8 mouse cellular contexts compared by ENCODE assay signal in genomic region chr7:63912234-63912810, GRCm38 (mm10). TPM values are rescaled to one million over a fixed set of nuclear protein-coding genes. Genes with fewer than 3 reads are reported as not detected.
A peak's percentile ranks its signal among the peaks of the same experiment; 100 is the strongest.
DNase-seq lines count a peak whose midpoint lies in the region; ATAC-seq and TF ChIP-seq lines count a peak whose summit lies in the region.

No protein-coding gene starts in this region.

- no peak overlapping the region for H3K4me3 ChIP-seq in kidney, embryonic 14.5 days (ENCODE audit: low read length)
- no peak overlapping the region for H3K4me3 ChIP-seq in embryonic fibroblast, embryonic 13.5 days (ENCODE audit: insufficient read depth, low read length)
- H3K4me3 ChIP-seq in liver, embryonic 16.5 days (ENCODE audit: low read depth, low read length): no peak overlapping the region
- no peak overlapping the region for H3K4me3 ChIP-seq in neural tube, embryonic 13.5 days

- H3K9me3 ChIP-seq in kidney, embryonic 14.5 days (ENCODE audit: control insufficient read depth, low read length): no peaks in the 10 kb centered on the region
- no peaks in the 10 kb centered on the region for H3K9me3 ChIP-seq in liver, embryonic 16.5 days (replicated peaks; ENCODE audit: control insufficient read depth, low read length)
- H3K9me3 ChIP-seq in neural tube, embryonic 13.5 days: no peaks in the 10 kb centered on the region

- peaks cover 44% of the 10 kb centered on the region for H3K4me1 ChIP-seq in kidney, embryonic 14.5 days (ENCODE audit: control insufficient read depth, insufficient read depth, low read length)
- peaks cover 25% of the 10 kb centered on the region for H3K4me1 ChIP-seq in embryonic fibroblast, embryonic 13.5 days (ENCODE audit: control insufficient read depth, insufficient read depth, low read length)
- peaks cover 57% of the 10 kb centered on the region for H3K4me1 ChIP-seq in liver, embryonic 16.5 days (ENCODE audit: control insufficient read depth, low read depth, low read length)
- peaks cover 69% of the 10 kb centered on the region for H3K4me1 ChIP-seq in neural tube, embryonic 13.5 days (replicated peaks)

- no peak overlapping the region for H3K4me2 ChIP-seq in kidney, embryonic 14.5 days (replicated peaks; ENCODE audit: low read depth, low read length)
- H3K4me2 ChIP-seq in liver, embryonic 16.5 days (ENCODE audit: low read depth, low read length): no peak overlapping the region
- H3K4me2 ChIP-seq in neural tube, embryonic 13.5 days: no peak overlapping the region

- no peak overlapping the region for H3K27ac ChIP-seq in kidney, embryonic 14.5 days (ENCODE audit: low read depth, low read length)
- H3K27ac ChIP-seq in embryonic fibroblast, embryonic 13.5 days (ENCODE audit: insufficient read depth, low read length): peak overlapping the region; percentile 60
- peak overlapping the region; percentile 33; the same call in 1 of the 2 replicates for H3K27ac ChIP-seq in liver, embryonic 16.5 days (ENCODE audit: low read length)
- peak overlapping the region; percentile 67 for H3K27ac ChIP-seq in neural tube, embryonic 13.5 days (replicated peaks)

- no peak overlapping the region for H3K9ac ChIP-seq in kidney, embryonic 14.5 days (ENCODE audit: low read depth, low read length)
- H3K9ac ChIP-seq in liver, embryonic 16.5 days (ENCODE audit: low read depth, low read length): no peak overlapping the region
- no peak overlapping the region for H3K9ac ChIP-seq in neural tube, embryonic 13.5 days

- TF ChIP-seq CTCF in embryonic fibroblast, embryonic 13.5 days (IDR thresholded peaks at IDR 0.05; ENCODE audit: borderline replicate concordance, insufficient read depth, low read length): no peak

- DNase-seq in kidney, adult 11 months: no peak
- peak; percentile 71 for DNase-seq in heart, postnatal 25 days (ENCODE audit: low spot score)
- no peak for DNase-seq in right cerebral cortex, postnatal 36 days (ENCODE audit: low spot score in 2 of 2)
- DNase-seq in thymus, postnatal 14 days: no peak

- no peaks in the 10 kb centered on the region for H3K27me3 ChIP-seq in kidney, embryonic 14.5 days (ENCODE audit: control insufficient read depth, insufficient read depth, low read length)
- no peaks in the 10 kb centered on the region for H3K27me3 ChIP-seq in liver, embryonic 16.5 days (ENCODE audit: control insufficient read depth, insufficient read depth, low read depth, low read length)
- no peaks in the 10 kb centered on the region for H3K27me3 ChIP-seq in neural tube, embryonic 13.5 days

- intact Hi-C loops in heart, postnatal 25 days (cut with DNase I): loop anchor here (1.0 kb wide), 1 partner anchor 15 kb away; no protein-coding TSS in a partner anchor

- H3K36me3 ChIP-seq in kidney, embryonic 14.5 days (ENCODE audit: control insufficient read depth, insufficient read depth, low read length): no peaks in the 10 kb centered on the region
- no peaks in the 10 kb centered on the region for H3K36me3 ChIP-seq in liver, embryonic 16.5 days (ENCODE audit: control insufficient read depth, insufficient read depth)
- H3K36me3 ChIP-seq in neural tube, embryonic 13.5 days: 0 out of 2 replicates have a peak, but pooled peaks cover 1% of the 10 kb centered on the region

- 34% methylated on average over 7 of the region's 7 CpGs for WGBS in kidney, embryonic 14.5 days
- WGBS in liver, embryonic 16.5 days (ENCODE audit: insufficient replicate concordance): 43% methylated on average over 7 of the region's 7 CpGs
- WGBS in neural tube, embryonic 13.5 days: 22% methylated on average over 7 of the region's 7 CpGs

- no peak for TF ChIP-seq POLR2A in embryonic fibroblast, embryonic 13.5 days (IDR thresholded peaks at IDR 0.05; ENCODE audit: low read depth, low read length)

- ATAC-seq in kidney, embryonic 14.5 days (ENCODE audit: low FRiP score, low TSS enrichment): peak; percentile 17; the same call in 1 of the 2 replicates
- no peak for ATAC-seq in liver, embryonic 16.5 days (ENCODE audit: low read depth)
- ATAC-seq in neural tube, embryonic 13.5 days (ENCODE audit: low read depth): peak; percentile 29; the same call in 1 of the 2 replicates

RNA-seq across cellular contexts. Expression of gene E030018B13Rik, which starts 4.3 kb away (rescaled TPM):
- 0.35 TPM in 1 of 2 replicates, not detected in the other for polyA plus RNA-seq in kidney, embryonic 14.5 days (2014; fragmentation: Nextera tagmentation; extraction: Ambion mirVana)
- polyA plus RNA-seq in embryonic fibroblast, embryonic 13.5 days (2011; ENCODE audit: insufficient read length, low read depth, missing spikeins): not detected in 2 replicates
- total RNA-seq in heart, postnatal 25 days (2021): not detected
- polyA plus RNA-seq in liver, embryonic 16.5 days (2015; fragmentation: Nextera tagmentation; extraction: Ambion mirVana): not detected in 2 replicates
- 0.20 TPM in 1 of 2 replicates, not detected in the other for polyA plus RNA-seq in neural tube, embryonic 13.5 days (2015; fragmentation: Nextera tagmentation; extraction: Ambion mirVana)

RNA-seq across cellular contexts. Expression of gene Klf13, which starts 26.4 kb away (rescaled TPM):
- polyA plus RNA-seq in kidney, embryonic 14.5 days (2014; fragmentation: Nextera tagmentation; extraction: Ambion mirVana): 23.0 and 23.2 TPM in 2 replicates
- polyA plus RNA-seq in embryonic fibroblast, embryonic 13.5 days (2011; ENCODE audit: insufficient read length, low read depth, missing spikeins): 34.6 and 40.2 TPM in 2 replicates
- 10 to 100 TPM; 43.8 to 63.8 TPM for total RNA-seq in heart, postnatal 25 days (2021)
- polyA plus RNA-seq in liver, embryonic 16.5 days (2015; fragmentation: Nextera tagmentation; extraction: Ambion mirVana): 15.6 and 16.6 TPM in 2 replicates
- polyA plus RNA-seq in neural tube, embryonic 13.5 days (2015; fragmentation: Nextera tagmentation; extraction: Ambion mirVana): 28.1 and 32.5 TPM in 2 replicates
